Mouse (Mus musculus) midbrain, embryonic 14.5 days (tissue): ENCODE results near the gene Adamts20. TPM values are rescaled to one million over a fixed set of nuclear protein-coding genes. Genes with fewer than 3 reads are reported as not detected.

Experiments used
- ATAC-seq: fragments of 200-750 bp; cut with Nextera tagmentation; 2 replicates; pipeline ENCODE4 v1.8.0; 2017; ENCODE audit warnings: moderate number of reproducible peaks, moderate library complexity; ENCODE audit not compliant: low FRiP score, low TSS enrichment
- DNase-seq: peaks from one replicate; pipeline ENCODE4 v3.0.0-alpha.2; 2015
- H3K27ac ChIP-seq: fragments of 300-500 bp; sonication (generic); replicated peaks from 2 replicates; pipeline ENCODE4 v1.5.1; 2014; ENCODE audit warnings: mild to moderate bottlenecking, low read depth, low read length, moderate library complexity
- H3K27me3 ChIP-seq: fragments of 300-500 bp; sonication (generic); 2 replicates; pipeline ENCODE4 v1.6.1; 2014; ENCODE audit warnings: low read length, control low read depth, mixed read lengths; ENCODE audit not compliant: control insufficient read depth, insufficient read depth
- H3K36me3 ChIP-seq: fragments of 300-500 bp; sonication (generic); 2 replicates; pipeline ENCODE4 v1.6.1; 2014; ENCODE audit warnings: low read length, control low read depth; ENCODE audit not compliant: control insufficient read depth, insufficient read depth
- H3K4me1 ChIP-seq: fragments of 300-500 bp; sonication (generic); 2 replicates; pipeline ENCODE4 v1.6.1; 2014; ENCODE audit warnings: mild to moderate bottlenecking, antibody characterized with exemption, low read length, control low read depth; ENCODE audit not compliant: control insufficient read depth, insufficient read depth
- H3K4me2 ChIP-seq: fragments of 300-500 bp; sonication (generic); 2 replicates; pipeline ENCODE4 v1.6.1; 2014; ENCODE audit warnings: mild to moderate bottlenecking, low read length, moderate library complexity
- H3K4me3 ChIP-seq: fragments of 300-500 bp; sonication (generic); replicated peaks from 2 replicates; pipeline ENCODE4 v1.5.1; 2014; ENCODE audit warnings: low read depth, low read length
- H3K9ac ChIP-seq: fragments of 300-500 bp; sonication (generic); replicated peaks from 2 replicates; pipeline ENCODE4 v1.6.1; 2014; ENCODE audit warnings: mild to moderate bottlenecking, low read length, moderate library complexity
- H3K9me3 ChIP-seq: fragments of 300-500 bp; sonication (generic); 2 replicates; pipeline ENCODE4 v1.6.1; 2016; ENCODE audit warnings: low read length, control low read depth, mixed read lengths; ENCODE audit not compliant: control insufficient read depth
- WGBS: fragments of 180-500 bp; shearing (Covaris S2); extraction: QIAGEN DNeasy Blood & Tissue Kit; methylation state at CpG from one replicate; pipeline ENCODE4 v1.1.7; 2014; 5-methylcytosine and 5-hydroxymethylcytosine counted together
- polyA plus RNA-seq: library from polyadenylated mRNA; unstranded; fragments of >200 nt; fragmentation: Nextera tagmentation; extraction: Ambion mirVana; gene quantifications from 2 replicates; pipeline ENCODE4 v1.2.1, GENCODE M21; 2014

Gene Adamts20
- polyA plus RNA-seq, 1 experiment from 2014 or later = 3.5 TPM

GRCm38 (mm10) chr15:94461166-94461565 is 4.1 kb downstream of the Adamts20 start:
- no peaks in the 10 kb centered on the region for H3K36me3 ChIP-seq
- peak overlapping the region; percentile 5; the same call in 1 of the 2 replicates for H3K4me2 ChIP-seq
- H3K4me3 ChIP-seq = no peak overlapping the region
- 20% methylated on average over 9 of the region's 9 CpGs for WGBS
- DNase-seq = peak; percentile 45
- no peak for ATAC-seq
- H3K9me3 ChIP-seq = no peaks in the 10 kb centered on the region
- no peaks in the 10 kb centered on the region for H3K4me1 ChIP-seq
- no peak overlapping the region for H3K9ac ChIP-seq
- no peaks in the 10 kb centered on the region for H3K27me3 ChIP-seq
- H3K27ac ChIP-seq = no peak overlapping the region

GRCm38 (mm10) chr15:94457636-94458390 is 7.4 kb downstream of the Adamts20 start:
- H3K4me3 ChIP-seq = no peak overlapping the region
- H3K27ac ChIP-seq = no peak overlapping the region
- H3K4me2 ChIP-seq = no peak overlapping the region
- no peaks in the 10 kb centered on the region for H3K9me3 ChIP-seq
- no peak for ATAC-seq
- no peaks in the 10 kb centered on the region for H3K36me3 ChIP-seq
- DNase-seq = no peak
- H3K27me3 ChIP-seq = no peaks in the 10 kb centered on the region
- H3K4me1 ChIP-seq = no peaks in the 10 kb centered on the region
- WGBS = 84% methylated on average over 18 of the region's 18 CpGs
- H3K9ac ChIP-seq = no peak overlapping the region

GRCm38 (mm10) chr15:94452848-94453247 is 12.4 kb downstream of the Adamts20 start:
- no peak overlapping the region for H3K4me2 ChIP-seq
- H3K4me1 ChIP-seq = no peaks in the 10 kb centered on the region
- DNase-seq (no peak), ATAC-seq (no peak)
- no peaks in the 10 kb centered on the region for H3K27me3 ChIP-seq
- no peak overlapping the region for H3K9ac ChIP-seq
- 91% methylated on average over 5 of the region's 5 CpGs for WGBS
- H3K4me3 ChIP-seq = no peak overlapping the region
- H3K27ac ChIP-seq = no peak overlapping the region
- H3K36me3 ChIP-seq = no peaks in the 10 kb centered on the region
- H3K9me3 ChIP-seq = no peaks in the 10 kb centered on the region

GRCm38 (mm10) chr15:94451600-94451999 is 13.6 kb downstream of the Adamts20 start:
- 89% methylated on average over 8 of the region's 8 CpGs for WGBS
- Histone ChIP-seq H3K27ac (no peak overlapping the region), H3K4me3 (no peak overlapping the region), H3K27me3 (no peaks in the 10 kb centered on the region), H3K9ac (no peak overlapping the region), H3K36me3 (no peaks in the 10 kb centered on the region), H3K4me1 (no peaks in the 10 kb centered on the region), H3K9me3 (no peaks in the 10 kb centered on the region), H3K4me2 (no peak overlapping the region)
- no peak for DNase-seq
- no peak for ATAC-seq

GRCm38 (mm10) chr15:94444437-94445136 is 20.6 kb downstream of the Adamts20 start:
- DNase-seq = no peak
- WGBS = 67% methylated on average over 8 of the region's 8 CpGs
- H3K9me3 ChIP-seq = no peaks in the 10 kb centered on the region

GRCm38 (mm10) chr15:94444043-94444436 is 21.2 kb downstream of the Adamts20 start:
- Histone ChIP-seq H3K27ac (no peak overlapping the region; the same call in 1 of the 2 replicates), H3K9me3 (no peaks in the 10 kb centered on the region), H3K4me2 (no peak overlapping the region), H3K4me3 (no peak overlapping the region), H3K9ac (no peak overlapping the region), H3K27me3 (no peaks in the 10 kb centered on the region), H3K36me3 (no peaks in the 10 kb centered on the region), H3K4me1 (peaks cover 5% of the 10 kb centered on the region; the same call in 1 of the 2 replicates)
- ATAC-seq (no peak), DNase-seq (no peak)
- WGBS = 63% methylated on average over 11 of the region's 11 CpGs

More at GRCm38 (mm10) chr15:94444437-94445136, 20.6 kb downstream of the Adamts20 start:
- Histone ChIP-seq H3K4me3 (no peak overlapping the region), H3K27me3 (no peaks in the 10 kb centered on the region), H3K9ac (no peak overlapping the region), H3K36me3 (no peaks in the 10 kb centered on the region), H3K27ac (no peak overlapping the region), H3K4me1 (peaks cover 5% of the 10 kb centered on the region; the same call in 1 of the 2 replicates), H3K4me2 (no peak overlapping the region)
- ATAC-seq = no peak

- H3K4me1 ChIP-seq = peaks cover 5% of the 10 kb centered on the region; the same call in 1 of the 2 replicates
- no peak overlapping the region for H3K4me2 ChIP-seq
- no peaks in the 10 kb centered on the region for H3K36me3 ChIP-seq
- no peak overlapping the region for H3K4me3 ChIP-seq
- H3K27me3 ChIP-seq = no peaks in the 10 kb centered on the region
- ATAC-seq (no peak), DNase-seq (no peak)
- 14% methylated on average over 2 of the region's 2 CpGs for WGBS
- H3K9me3 ChIP-seq = no peaks in the 10 kb centered on the region
- H3K9ac ChIP-seq = no peak overlapping the region
- no peak overlapping the region for H3K27ac ChIP-seq
These were observed 22.2 kb downstream of the Adamts20 start for GRCm38 (mm10) chr15:94443025-94443424.

GRCm38 (mm10) chr15:94435532-94435931 is 29.7 kb downstream of the Adamts20 start:
- H3K4me3 ChIP-seq = no peak overlapping the region
- no peaks in the 10 kb centered on the region for H3K36me3 ChIP-seq
- H3K27me3 ChIP-seq = no peaks in the 10 kb centered on the region
- DNase-seq = no peak
- ATAC-seq = no peak
- 73% methylated on average over 5 of the region's 5 CpGs for WGBS
- H3K9me3 ChIP-seq = no peaks in the 10 kb centered on the region
- H3K4me1 ChIP-seq = no peaks in the 10 kb centered on the region
- no peak overlapping the region for H3K4me2 ChIP-seq
- no peak overlapping the region for H3K27ac ChIP-seq
- no peak overlapping the region for H3K9ac ChIP-seq
